Mouse (Mus musculus): ENCODE measurements around the gene Tmem215.

Tmem215 gene

DNA sequence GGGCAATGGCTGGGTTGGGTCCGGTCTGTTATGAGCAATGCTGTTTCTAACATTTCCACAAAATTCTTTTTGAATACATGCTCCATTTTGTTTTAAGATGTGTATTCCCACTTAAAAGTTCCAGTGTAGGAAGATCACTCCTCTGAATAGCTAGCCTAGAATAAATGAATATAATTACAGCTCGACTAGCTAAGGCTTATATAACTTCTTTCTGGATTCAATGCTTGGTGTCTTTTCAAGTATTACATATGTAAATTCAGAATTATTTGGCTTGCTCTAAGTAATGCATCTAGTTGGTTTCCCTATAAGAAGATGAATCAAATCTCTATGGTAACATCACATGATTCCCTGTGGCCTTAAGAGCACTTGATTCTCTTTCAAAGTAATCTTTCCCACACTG lies 41.3 kb downstream of the Tmem215 start:
- no peak for DNase-seq (ENCODE audit: low read depth, low spot score)
- Histone ChIP-seq H3K27me3 (ENCODE audit: control insufficient read depth, insufficient read depth, low read length, poor library complexity, severe bottlenecking) (no peaks in the 10 kb centered on the region), H3K36me3 (ENCODE audit: control insufficient read depth, insufficient read depth, low read length, poor library complexity, severe bottlenecking) (no peaks in the 10 kb centered on the region)

- Histone ChIP-seq H3K27me3 (ENCODE audit: control insufficient read depth, insufficient read depth, low read length, poor library complexity, severe bottlenecking) (no peaks in the 10 kb centered on the region), H3K36me3 (ENCODE audit: control insufficient read depth, insufficient read depth, low read length, poor library complexity, severe bottlenecking) (no peaks in the 10 kb centered on the region)
These were observed 46.8 kb downstream of the Tmem215 start for GRCm38 (mm10) chr4:40518545-40519324.

More at GRCm38 (mm10) chr4:40518545-40519324, 46.8 kb downstream of the Tmem215 start:
- DNase-seq (ENCODE audit: low read depth, low spot score): no peak
